Mouse (Mus musculus): ENCODE data around the gene Rab27a.

Rab27a gene

GRCm38 (mm10) chr9:73044146-73045079 lies at the start of gene Rab27a:
Gene Rab27a (plus strand): TSS chr9:73044854.
- DNase-seq = peak; percentile 89 to 97

DNA sequence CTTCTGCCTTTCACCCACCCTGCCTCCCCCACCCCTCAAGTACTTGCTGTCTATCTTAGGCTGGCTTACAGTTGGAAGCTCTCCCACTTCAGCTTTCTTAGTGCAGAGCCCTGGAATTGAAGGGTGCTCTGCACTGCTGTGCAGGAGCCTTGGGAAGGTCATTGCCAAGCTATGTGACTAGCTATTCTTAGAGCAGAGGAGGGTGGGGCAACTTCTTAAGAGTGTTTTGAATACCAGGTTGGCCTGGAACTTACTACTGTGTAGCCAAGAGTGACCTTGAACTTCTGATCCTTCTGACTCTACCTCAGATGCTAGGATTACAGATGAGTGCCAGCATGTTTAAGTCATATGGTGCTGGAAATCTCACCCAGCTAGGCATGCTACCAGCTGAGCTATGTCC lies 48.5 kb upstream of the Rab27a start:
- DNase-seq = no peak

DNA sequence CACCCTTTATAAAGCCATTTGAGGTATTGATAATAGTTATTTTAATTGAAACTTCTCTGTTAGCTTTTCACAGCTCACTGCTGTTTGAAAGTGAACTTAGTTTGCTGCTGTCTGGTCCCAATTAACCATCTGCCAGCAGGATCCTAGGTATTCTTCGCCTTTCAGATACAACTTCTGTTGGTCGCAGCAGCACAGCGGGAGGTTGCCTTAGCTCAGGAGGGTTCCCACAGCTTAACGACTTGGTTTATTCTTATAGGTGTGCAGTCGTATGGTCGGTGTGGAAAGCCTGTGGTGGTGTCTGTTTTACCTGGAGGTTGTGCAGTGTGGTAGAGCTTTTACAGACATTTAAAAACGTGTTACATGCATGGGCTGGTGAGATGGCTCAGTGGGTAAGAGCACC lies 47.8 kb upstream of the Rab27a start:
- no peak for DNase-seq

GRCm38 (mm10) chr9:73000487-73000886 lies 44.2 kb upstream of the Rab27a start:
- no peak for DNase-seq

DNA sequence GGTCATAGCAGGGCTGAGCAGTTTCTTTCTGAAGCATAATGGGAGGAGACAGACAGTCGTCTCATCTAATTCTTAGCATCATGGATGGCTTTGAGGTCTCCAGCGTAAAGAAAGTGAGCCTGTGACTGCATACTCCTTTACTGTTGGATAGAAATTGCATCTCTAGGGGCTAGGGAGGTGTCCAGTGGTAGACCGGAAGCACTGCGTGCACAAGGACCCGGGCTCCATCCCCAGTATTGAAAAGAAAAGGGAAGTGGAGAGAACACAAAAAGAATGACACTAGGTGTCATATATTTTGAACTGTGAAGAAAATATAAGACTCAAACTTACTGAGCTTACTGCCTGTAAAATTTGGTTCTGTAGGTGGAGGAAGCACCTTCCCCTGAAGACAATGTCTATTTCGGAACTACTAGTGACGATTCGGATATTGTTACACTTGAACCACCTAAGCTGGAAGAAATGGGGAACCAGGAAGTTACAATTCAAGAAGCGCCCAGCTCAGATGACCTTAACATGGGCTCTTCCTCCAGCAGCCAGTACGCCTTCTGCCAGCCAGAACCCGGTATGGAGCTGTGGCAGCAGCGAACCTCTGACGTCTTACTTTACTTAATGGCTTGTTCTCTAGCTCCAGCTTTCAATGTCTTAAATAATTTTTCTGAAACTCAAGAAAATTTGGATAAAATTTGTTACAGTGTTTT lies 43.2 kb upstream of the Rab27a start:
- no peak for DNase-seq

GRCm38 (mm10) chr9:73002177-73002576 lies 42.5 kb upstream of the Rab27a start:
- peak; percentile 19 to 55 for DNase-seq

DNA sequence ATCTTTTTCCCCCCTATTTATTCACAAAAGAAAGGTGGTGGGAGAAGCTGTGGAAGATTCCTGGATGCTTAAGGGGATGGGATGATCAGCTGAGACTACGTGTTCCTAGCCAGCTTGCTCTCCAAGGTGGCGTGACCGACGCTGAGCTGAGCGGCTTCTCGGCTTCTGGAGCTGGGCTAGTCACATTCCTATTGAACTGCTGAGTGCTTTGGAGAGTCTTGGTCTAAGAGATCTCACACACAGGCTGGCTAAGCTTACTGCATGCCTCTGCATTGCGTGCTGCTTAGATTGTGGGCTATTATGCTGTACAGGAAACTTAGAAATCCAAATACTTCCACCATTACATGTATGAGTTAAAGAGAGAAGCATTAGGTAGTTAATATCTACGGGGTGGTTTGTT lies 40.6 kb upstream of the Rab27a start:
- no peak for DNase-seq

GRCm38 (mm10) chr9:73005106-73005505 lies 39.5 kb upstream of the Rab27a start:
- DNase-seq = no peak

- DNase-seq = no peak
Measured at GRCm38 (mm10) chr9:73006175-73006574, 38.5 kb upstream of the Rab27a start.

GRCm38 (mm10) chr9:73008384-73008783 lies 36.3 kb upstream of the Rab27a start:
- no peak for DNase-seq

- no peak for DNase-seq
Measured at GRCm38 (mm10) chr9:73012629-73013028, 32.0 kb upstream of the Rab27a start.

- no peak for DNase-seq
Measured at GRCm38 (mm10) chr9:73014724-73015123, 29.9 kb upstream of the Rab27a start.

- no peak for DNase-seq
Measured at GRCm38 (mm10) chr9:73019841-73020240, 24.8 kb upstream of the Rab27a start.

- DNase-seq = no peak
Measured at GRCm38 (mm10) chr9:73020566-73021097, 24.0 kb upstream of the Rab27a start.

DNA sequence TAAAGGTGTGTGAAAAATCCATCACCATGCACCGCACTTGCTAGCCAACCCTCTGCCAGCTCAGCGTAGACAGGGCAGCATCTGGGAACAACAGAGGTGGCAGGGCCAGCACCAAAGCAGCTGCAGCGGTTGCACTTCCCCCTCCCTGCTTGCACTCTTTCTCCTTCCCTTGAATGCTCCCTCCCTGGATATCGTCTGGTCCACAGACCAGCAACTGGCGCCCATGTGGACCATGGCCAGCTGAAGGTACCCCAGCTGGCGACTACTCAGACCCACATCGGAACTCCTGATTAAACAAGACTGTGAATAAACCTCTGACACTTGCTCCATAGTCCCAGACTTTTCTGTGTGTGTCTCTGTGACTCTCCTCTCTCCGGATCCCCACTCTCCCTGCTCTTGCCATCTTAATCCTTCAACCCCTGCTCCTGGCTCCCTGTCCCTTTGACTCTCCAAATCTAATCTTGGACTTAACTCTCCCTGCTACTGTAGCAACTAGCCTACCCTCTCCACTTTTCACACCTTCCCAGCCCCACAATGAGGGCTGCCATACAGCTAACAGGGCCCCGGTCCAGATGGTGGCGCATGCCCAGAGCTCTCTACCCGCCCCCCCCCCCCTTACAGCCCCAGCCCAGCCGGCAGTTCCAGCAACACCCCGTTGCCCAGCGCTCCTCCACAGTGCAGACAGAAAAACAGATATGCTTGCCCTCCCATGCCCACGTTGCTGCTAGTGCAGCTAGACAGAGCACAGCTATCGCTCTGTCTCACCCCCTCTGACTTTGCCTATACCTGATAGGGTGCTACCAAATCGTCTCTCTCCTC lies 18.6 kb upstream of the Rab27a start:
- DNase-seq = no peak

DNA sequence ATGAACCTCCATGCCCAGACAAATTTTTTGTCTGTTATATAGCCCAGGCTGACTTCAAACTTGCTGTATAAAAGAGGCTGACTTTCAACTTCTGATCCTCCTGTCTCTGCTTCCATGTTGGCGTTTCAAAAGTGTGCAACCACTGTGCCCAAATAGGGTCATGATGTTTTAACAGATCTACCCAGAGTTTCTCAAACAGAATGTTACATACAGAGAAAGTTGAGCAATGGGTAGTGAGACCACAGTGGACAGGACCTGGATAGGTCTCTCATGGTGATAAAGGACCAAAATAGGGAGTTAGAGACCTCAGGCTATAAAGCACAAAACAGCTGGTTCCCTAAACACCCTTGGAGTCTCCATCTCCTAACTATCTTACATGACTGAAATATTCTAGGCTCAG lies 14.2 kb upstream of the Rab27a start:
- DNase-seq = no peak

DNA sequence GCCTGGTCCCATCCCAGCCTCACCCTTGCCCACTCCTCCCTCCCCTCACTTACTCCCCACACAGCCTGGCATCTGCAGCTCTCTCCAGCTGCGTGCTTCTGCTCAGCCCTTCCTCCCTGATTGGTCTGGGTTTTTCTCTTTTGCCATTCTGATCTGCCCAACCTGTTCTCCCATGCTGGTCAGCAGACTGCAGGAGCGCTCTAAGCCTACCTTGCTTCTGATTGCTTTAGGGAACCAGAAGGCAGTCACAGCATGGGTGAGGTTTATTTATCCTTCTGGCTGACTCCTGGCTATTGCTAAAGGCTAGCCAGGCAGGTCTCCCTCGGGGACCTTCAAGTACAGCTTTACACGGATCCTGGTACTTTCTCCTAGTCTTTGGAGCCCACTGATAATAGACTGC lies 13.2 kb upstream of the Rab27a start:
- no peak for DNase-seq

DNA sequence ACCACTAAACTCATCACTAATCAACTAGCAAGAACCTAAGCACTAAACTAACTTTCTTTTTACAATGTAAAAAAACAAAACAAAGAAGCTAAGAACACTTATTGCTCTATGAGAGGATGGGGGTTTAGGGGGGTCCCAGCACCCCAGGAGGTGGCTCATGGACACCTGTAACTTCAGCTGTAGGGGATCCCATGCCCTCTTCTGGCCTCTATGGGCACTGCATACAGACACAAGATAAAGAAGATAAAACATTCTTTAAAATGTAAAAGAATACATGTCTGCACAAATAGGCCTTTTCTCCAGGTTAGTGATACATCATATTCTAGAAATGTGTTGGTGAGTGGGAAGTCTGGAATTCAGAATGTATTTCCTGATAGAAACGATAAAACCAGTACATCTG lies 11.2 kb upstream of the Rab27a start:
- DNase-seq = no peak

DNA sequence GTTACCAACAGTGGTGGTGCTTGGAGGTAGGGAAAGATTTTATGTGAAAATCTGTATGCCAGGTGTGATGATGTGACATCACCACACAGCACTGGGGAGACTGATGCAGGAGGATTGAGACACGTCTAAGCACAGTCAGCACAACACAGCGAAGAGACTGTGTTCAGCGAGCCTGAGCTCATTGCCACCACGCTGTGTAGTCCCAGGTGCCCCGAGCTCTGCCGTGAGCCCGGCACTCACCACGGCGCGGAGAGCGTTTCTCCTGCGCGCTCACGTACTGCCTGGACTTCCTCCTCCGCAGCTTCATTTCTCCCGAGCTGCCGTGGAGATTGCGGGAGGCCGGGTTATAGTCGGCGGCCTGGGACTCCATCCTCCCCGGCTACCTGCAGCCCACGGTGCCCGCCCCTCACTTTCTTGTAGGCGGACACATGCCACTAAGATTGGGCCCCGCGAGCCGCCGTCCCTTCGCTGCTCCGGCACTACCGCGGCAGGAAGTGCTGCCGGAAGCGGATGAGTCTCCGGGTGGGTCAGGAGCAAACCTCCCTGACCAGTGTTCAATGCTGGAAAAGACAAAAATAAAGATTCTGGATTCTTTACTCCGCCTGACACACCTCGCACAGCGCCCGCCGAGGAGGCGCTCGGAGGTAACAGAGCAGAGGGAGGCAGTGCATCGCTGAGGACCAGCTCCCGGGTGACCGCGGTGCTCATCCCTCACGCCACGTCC lies 5.3 kb upstream of the Rab27a start:
- peak; percentile 96 to 98 for DNase-seq

- no peak for DNase-seq
Measured at GRCm38 (mm10) chr9:73040080-73040479, 4.6 kb upstream of the Rab27a start, which contains the start of gene Pigb. Gene Pigb (minus strand): TSS chr9:73040378.

- no peak for DNase-seq
Measured at GRCm38 (mm10) chr9:73045204-73045603, 550 bp downstream of the Rab27a start.

DNA sequence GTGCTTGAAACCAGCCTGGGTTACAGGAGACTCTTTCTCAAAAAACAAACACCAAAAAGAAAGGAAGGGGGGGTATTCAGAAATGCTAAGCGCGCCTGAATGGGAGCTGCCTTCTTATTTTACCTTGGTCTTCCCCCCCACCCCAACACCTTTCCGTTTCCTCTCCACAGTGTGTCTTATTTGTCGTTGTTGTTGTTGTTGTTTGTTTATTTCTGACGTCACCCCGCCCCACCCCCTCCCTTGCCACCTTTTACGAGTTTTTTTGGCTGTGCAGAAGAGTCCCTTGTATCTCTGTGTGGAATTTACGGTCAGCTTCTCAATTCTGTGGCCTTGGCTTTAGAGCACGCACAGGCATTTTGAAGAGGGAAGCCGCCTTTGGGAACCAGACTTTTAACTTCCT lies 1.1 kb downstream of the Rab27a start:
- no peak for DNase-seq
